Mouse (Mus musculus): ENCODE measurements around the gene Tma16. TPM values are rescaled to one million over a fixed set of nuclear protein-coding genes. Genes with fewer than 3 reads are reported as not detected.
A peak's percentile ranks its signal among the peaks of the same experiment; 100 is the strongest.

The Tma16 gene
- 32.7 and 39.1 TPM in 2 replicates for polyA plus RNA-seq (2011; ENCODE audit: insufficient read depth, insufficient read length, low read depth, missing spikeins)

GRCm38 (mm10) chr8:66486084-66486763, at the start of gene Tma16:
Gene Tma16 (minus strand): TSS chr8:66486530.
- TF ChIP-seq EP300 (IDR thresholded peaks at IDR 0.05; ENCODE audit: insufficient read depth, low read depth, low read length) = 0 out of 2 replicates have a peak, but pooled peaks have one; percentile 39
- TF ChIP-seq CTCF (IDR thresholded peaks at IDR 0.05; ENCODE audit: low read depth, low read length) = no peak
- no peak for TF ChIP-seq POLR2A (IDR thresholded peaks at IDR 0.05; ENCODE audit: insufficient read depth, low read length)
- H3K9me3 ChIP-seq (replicated peaks; ENCODE audit: control insufficient read depth, insufficient read depth, low read length, poor library complexity, severe bottlenecking) = no peaks in the 10 kb centered on the region

GRCm38 (mm10) chr8:66520576-66520975, 34.2 kb upstream of the Tma16 start:
- TF ChIP-seq POLR2A (IDR thresholded peaks at IDR 0.05; ENCODE audit: insufficient read depth, low read length) = no peak
- no peak for TF ChIP-seq CTCF (IDR thresholded peaks at IDR 0.05; ENCODE audit: low read depth, low read length)
- TF ChIP-seq EP300 (IDR thresholded peaks at IDR 0.05; ENCODE audit: insufficient read depth, low read depth, low read length) = no peak
- H3K27ac ChIP-seq (ENCODE audit: insufficient read depth, low read length) = no peak overlapping the region
- no peaks in the 10 kb centered on the region for H3K4me1 ChIP-seq (ENCODE audit: control insufficient read depth, insufficient read depth, low read length)
- no peaks in the 10 kb centered on the region for H3K36me3 ChIP-seq (ENCODE audit: control insufficient read depth, insufficient read depth, low read length, poor library complexity, severe bottlenecking)
- no peaks in the 10 kb centered on the region for H3K9me3 ChIP-seq (replicated peaks; ENCODE audit: control insufficient read depth, insufficient read depth, low read length, poor library complexity, severe bottlenecking)
- H3K4me3 ChIP-seq (ENCODE audit: low read depth, low read length) = no peak overlapping the region
- no peak overlapping the region for H3K9ac ChIP-seq (ENCODE audit: low read depth, poor library complexity, severe bottlenecking)
- no peaks in the 10 kb centered on the region for H3K27me3 ChIP-seq (ENCODE audit: control insufficient read depth, insufficient read depth, low read length, poor library complexity, severe bottlenecking)

More at GRCm38 (mm10) chr8:66486084-66486763, at the start of gene Tma16:
- peak within 1 kb of the TSS; percentile 91 for H3K9ac ChIP-seq (ENCODE audit: low read depth, poor library complexity, severe bottlenecking)
- no peak within 1 kb of the TSS for H3K27ac ChIP-seq (ENCODE audit: insufficient read depth, low read length)
- no peaks in the 10 kb centered on the region for H3K27me3 ChIP-seq (ENCODE audit: control insufficient read depth, insufficient read depth, low read length, poor library complexity, severe bottlenecking)
- no peaks in the 10 kb centered on the region for H3K4me1 ChIP-seq (ENCODE audit: control insufficient read depth, insufficient read depth, low read length)
- peak within 1 kb of the TSS; percentile 99 for H3K4me3 ChIP-seq (ENCODE audit: low read depth, low read length)
- peaks cover 32% of the 10 kb centered on the region for H3K36me3 ChIP-seq (ENCODE audit: control insufficient read depth, insufficient read depth, low read length, poor library complexity, severe bottlenecking)

GRCm38 (mm10) chr8:66519149-66519548, 32.8 kb upstream of the Tma16 start:
- no peaks in the 10 kb centered on the region for H3K9me3 ChIP-seq (replicated peaks; ENCODE audit: control insufficient read depth, insufficient read depth, low read length, poor library complexity, severe bottlenecking)
- no peaks in the 10 kb centered on the region for H3K4me1 ChIP-seq (ENCODE audit: control insufficient read depth, insufficient read depth, low read length)
- H3K36me3 ChIP-seq (ENCODE audit: control insufficient read depth, insufficient read depth, low read length, poor library complexity, severe bottlenecking) = no peaks in the 10 kb centered on the region
- no peaks in the 10 kb centered on the region for H3K27me3 ChIP-seq (ENCODE audit: control insufficient read depth, insufficient read depth, low read length, poor library complexity, severe bottlenecking)
- no peak for TF ChIP-seq CTCF (IDR thresholded peaks at IDR 0.05; ENCODE audit: low read depth, low read length)
- TF ChIP-seq EP300 (IDR thresholded peaks at IDR 0.05; ENCODE audit: insufficient read depth, low read depth, low read length) = no peak
- H3K27ac ChIP-seq (ENCODE audit: insufficient read depth, low read length) = no peak overlapping the region
- H3K4me3 ChIP-seq (ENCODE audit: low read depth, low read length) = no peak overlapping the region
- H3K9ac ChIP-seq (ENCODE audit: low read depth, poor library complexity, severe bottlenecking) = no peak overlapping the region

GRCm38 (mm10) chr8:66511537-66511936, 25.2 kb upstream of the Tma16 start, which contains the start of gene Tktl2:
Gene Tktl2 (plus strand): TSS chr8:66511756.
- Histone ChIP-seq H3K4me3 (ENCODE audit: low read depth, low read length) (peak within 1 kb of the TSS; percentile 10), H3K27me3 (ENCODE audit: control insufficient read depth, insufficient read depth, low read length, poor library complexity, severe bottlenecking) (no peaks in the 10 kb centered on the region), H3K27ac (ENCODE audit: insufficient read depth, low read length) (no peak within 1 kb of the TSS), H3K4me1 (ENCODE audit: control insufficient read depth, insufficient read depth, low read length) (no peaks in the 10 kb centered on the region), H3K9me3 (replicated peaks; ENCODE audit: control insufficient read depth, insufficient read depth, low read length, poor library complexity, severe bottlenecking) (no peaks in the 10 kb centered on the region), H3K36me3 (ENCODE audit: control insufficient read depth, insufficient read depth, low read length, poor library complexity, severe bottlenecking) (no peaks in the 10 kb centered on the region), H3K9ac (ENCODE audit: low read depth, poor library complexity, severe bottlenecking) (no peak within 1 kb of the TSS)
- no peak for TF ChIP-seq POLR2A (IDR thresholded peaks at IDR 0.05; ENCODE audit: insufficient read depth, low read length)

GRCm38 (mm10) chr8:66503381-66503780, 17.1 kb upstream of the Tma16 start:
- no peaks in the 10 kb centered on the region for H3K4me1 ChIP-seq (ENCODE audit: control insufficient read depth, insufficient read depth, low read length)
- no peaks in the 10 kb centered on the region for H3K9me3 ChIP-seq (replicated peaks; ENCODE audit: control insufficient read depth, insufficient read depth, low read length, poor library complexity, severe bottlenecking)
- TF ChIP-seq CTCF (IDR thresholded peaks at IDR 0.05; ENCODE audit: low read depth, low read length) (no peak), POLR2A (IDR thresholded peaks at IDR 0.05; ENCODE audit: insufficient read depth, low read length) (no peak), EP300 (IDR thresholded peaks at IDR 0.05; ENCODE audit: insufficient read depth, low read depth, low read length) (no peak)
- no peak overlapping the region for H3K27ac ChIP-seq (ENCODE audit: insufficient read depth, low read length)
- H3K36me3 ChIP-seq (ENCODE audit: control insufficient read depth, insufficient read depth, low read length, poor library complexity, severe bottlenecking) = no peaks in the 10 kb centered on the region
- H3K4me3 ChIP-seq (ENCODE audit: low read depth, low read length) = no peak overlapping the region
- no peak overlapping the region for H3K9ac ChIP-seq (ENCODE audit: low read depth, poor library complexity, severe bottlenecking)
- no peaks in the 10 kb centered on the region for H3K27me3 ChIP-seq (ENCODE audit: control insufficient read depth, insufficient read depth, low read length, poor library complexity, severe bottlenecking)

GRCm38 (mm10) chr8:66496998-66497577, 10.8 kb upstream of the Tma16 start:
- Histone ChIP-seq H3K9me3 (replicated peaks; ENCODE audit: control insufficient read depth, insufficient read depth, low read length, poor library complexity, severe bottlenecking) (no peaks in the 10 kb centered on the region), H3K4me1 (ENCODE audit: control insufficient read depth, insufficient read depth, low read length) (no peaks in the 10 kb centered on the region)
- TF ChIP-seq CTCF (IDR thresholded peaks at IDR 0.05; ENCODE audit: low read depth, low read length) (no peak), EP300 (IDR thresholded peaks at IDR 0.05; ENCODE audit: insufficient read depth, low read depth, low read length) (no peak), POLR2A (IDR thresholded peaks at IDR 0.05; ENCODE audit: insufficient read depth, low read length) (no peak)

More at GRCm38 (mm10) chr8:66496998-66497577, 10.8 kb upstream of the Tma16 start:
- Histone ChIP-seq H3K9ac (ENCODE audit: low read depth, poor library complexity, severe bottlenecking) (no peak overlapping the region), H3K36me3 (ENCODE audit: control insufficient read depth, insufficient read depth, low read length, poor library complexity, severe bottlenecking) (no peaks in the 10 kb centered on the region), H3K27me3 (ENCODE audit: control insufficient read depth, insufficient read depth, low read length, poor library complexity, severe bottlenecking) (0 out of 2 replicates have a peak, but pooled peaks cover 1% of the 10 kb centered on the region), H3K4me3 (ENCODE audit: low read depth, low read length) (no peak overlapping the region), H3K27ac (ENCODE audit: insufficient read depth, low read length) (no peak overlapping the region)

All from ES-Bruce4 (cell line).